Mouse (Mus musculus) c-Kit-negative CD71-positive TER-119-positive erythroid progenitor cells, embryonic 14.5 days (primary cell): Measurements from ENCODE around the gene Gdpd5.

Source experiments
- DNase-seq: peaks from one replicate; pipeline ENCODE4 v3.0.0-alpha.2; 2013; ENCODE audit warnings: low read depth, low spot score

Gene Gdpd5

GRCm38 (mm10) chr7:99404031-99404735, 23.0 kb downstream of the Gdpd5 start:
- DNase-seq, result no peak

GRCm38 (mm10) chr7:99405386-99406155, 24.4 kb downstream of the Gdpd5 start:
- no peak for DNase-seq

GRCm38 (mm10) chr7:99407598-99407997, 26.4 kb downstream of the Gdpd5 start:
- DNase-seq, result no peak

- DNase-seq, result no peak
These were observed 28.4 kb downstream of the Gdpd5 start for GRCm38 (mm10) chr7:99409441-99410222.

GRCm38 (mm10) chr7:99410315-99410714, 29.1 kb downstream of the Gdpd5 start:
- DNase-seq, result no peak

- DNase-seq, result no peak
These were observed 30.0 kb downstream of the Gdpd5 start for GRCm38 (mm10) chr7:99411047-99411779.

- DNase-seq, result no peak
These were observed 33.8 kb downstream of the Gdpd5 start for GRCm38 (mm10) chr7:99415045-99415444.

GRCm38 (mm10) chr7:99419311-99419710, 38.1 kb downstream of the Gdpd5 start:
- no peak for DNase-seq

- DNase-seq, result no peak
These were observed 39.8 kb downstream of the Gdpd5 start for GRCm38 (mm10) chr7:99421006-99421405.

GRCm38 (mm10) chr7:99424538-99425155, 43.4 kb downstream of the Gdpd5 start:
- no peak for DNase-seq

GRCm38 (mm10) chr7:99425706-99426105, 44.5 kb downstream of the Gdpd5 start:
- no peak for DNase-seq

- no peak for DNase-seq
These were observed 45.8 kb downstream of the Gdpd5 start for GRCm38 (mm10) chr7:99427031-99427430.

GRCm38 (mm10) chr7:99427987-99428386, 46.8 kb downstream of the Gdpd5 start:
- no peak for DNase-seq

- DNase-seq, result no peak
These were observed 47.6 kb downstream of the Gdpd5 start for GRCm38 (mm10) chr7:99428836-99429235.

- no peak for DNase-seq
These were observed 48.6 kb downstream of the Gdpd5 start for GRCm38 (mm10) chr7:99429786-99430185.

GRCm38 (mm10) chr7:99430246-99430645, 49.0 kb downstream of the Gdpd5 start:
- no peak for DNase-seq

- DNase-seq, result no peak
These were observed 51.0 kb downstream of the Gdpd5 start for GRCm38 (mm10) chr7:99432248-99432647.

GRCm38 (mm10) chr7:99432863-99433262, 51.6 kb downstream of the Gdpd5 start:
- no peak for DNase-seq

- no peak for DNase-seq
These were observed 53.5 kb downstream of the Gdpd5 start for GRCm38 (mm10) chr7:99434672-99435250.

GRCm38 (mm10) chr7:99436530-99436929, 55.3 kb downstream of the Gdpd5 start:
- no peak for DNase-seq

- no peak for DNase-seq
These were observed 57.7 kb downstream of the Gdpd5 start for GRCm38 (mm10) chr7:99438881-99439280.
